Mouse (Mus musculus) Muller cell, postnatal 12 days (primary cell): ENCODE results near the gene Fgfr2.

Experiments
- DNase-seq: peaks from one replicate; pipeline ENCODE4 v3.0.0-alpha.2; 2015; ENCODE audit errors: inconsistent ontology term

The Fgfr2 gene

DNA sequence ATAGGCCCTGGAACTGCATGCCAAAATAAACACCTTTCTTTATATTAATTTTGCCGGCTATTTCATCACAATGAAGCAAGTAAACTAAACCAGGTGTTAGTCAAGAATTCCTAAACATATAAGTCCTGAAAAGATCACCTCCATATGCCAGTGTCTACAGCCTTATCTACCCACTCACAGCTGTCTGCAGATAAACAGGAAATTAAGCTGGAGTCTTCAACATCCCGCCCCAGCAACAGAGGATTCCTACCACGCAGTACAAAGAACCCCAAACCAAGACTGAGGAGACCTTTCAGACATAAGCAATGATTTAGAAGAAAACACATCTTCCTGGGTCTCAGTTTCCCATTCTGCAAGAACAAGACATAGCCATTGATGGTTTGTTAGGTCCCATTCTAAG lies 235.1 kb downstream of the Fgfr2 start:
- no peak for DNase-seq

DNA sequence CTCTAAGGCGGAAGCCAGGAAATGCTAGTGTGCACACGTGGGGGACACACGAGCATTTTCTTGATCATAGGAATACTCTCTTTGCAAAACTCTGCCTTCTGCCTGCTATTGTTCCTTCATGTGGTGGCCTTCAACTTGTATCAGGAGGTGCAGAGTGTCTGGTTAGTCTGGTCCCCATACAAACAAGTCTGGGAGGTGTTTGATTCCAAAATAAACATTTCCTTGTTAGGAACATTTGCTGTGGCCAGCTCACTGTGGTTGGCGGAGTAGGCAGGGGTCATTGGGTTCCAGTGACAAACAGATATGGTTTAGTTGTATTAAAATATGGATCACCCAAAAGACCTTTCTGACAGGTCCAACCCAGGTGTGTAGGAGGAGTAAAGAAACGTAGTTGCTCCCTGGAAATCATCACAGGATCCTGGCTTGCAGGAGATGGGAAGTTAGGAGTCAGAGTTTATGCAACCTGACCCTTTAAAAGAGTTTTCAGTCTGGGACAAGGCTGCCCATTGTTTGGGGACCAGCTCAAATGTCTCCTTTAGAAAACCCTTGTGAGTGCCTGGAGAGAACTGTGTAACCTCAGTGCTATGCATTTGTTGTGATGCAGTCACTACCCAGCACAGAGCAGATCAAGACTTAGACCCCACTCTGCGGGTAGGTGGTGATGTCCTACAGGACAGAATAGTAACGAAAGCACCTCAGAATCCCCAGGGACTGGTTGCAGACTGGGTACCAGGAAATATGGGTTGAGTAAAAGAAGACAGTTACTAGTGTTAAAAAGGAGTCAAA lies 235.9 kb downstream of the Fgfr2 start:
- DNase-seq = no peak

DNA sequence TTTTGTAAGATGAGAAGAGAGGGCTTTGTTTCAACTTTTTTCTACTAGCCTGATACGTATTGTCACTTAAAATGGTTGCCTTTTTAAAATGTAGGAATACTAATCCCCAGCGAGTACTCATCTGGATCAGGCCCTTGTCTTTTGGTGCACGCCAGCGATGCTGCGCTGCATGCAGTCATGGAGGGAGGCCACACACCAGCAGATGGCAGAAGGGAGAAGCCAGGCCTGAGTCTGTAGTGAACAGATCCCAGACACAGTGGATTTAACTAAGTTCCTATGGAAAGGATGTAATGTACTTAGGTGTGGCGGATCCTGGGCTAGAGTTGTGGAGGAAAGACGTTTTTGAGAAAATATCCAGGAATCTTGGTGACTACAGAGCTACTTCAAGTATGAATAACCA lies 239.1 kb downstream of the Fgfr2 start:
- DNase-seq = no peak

DNA sequence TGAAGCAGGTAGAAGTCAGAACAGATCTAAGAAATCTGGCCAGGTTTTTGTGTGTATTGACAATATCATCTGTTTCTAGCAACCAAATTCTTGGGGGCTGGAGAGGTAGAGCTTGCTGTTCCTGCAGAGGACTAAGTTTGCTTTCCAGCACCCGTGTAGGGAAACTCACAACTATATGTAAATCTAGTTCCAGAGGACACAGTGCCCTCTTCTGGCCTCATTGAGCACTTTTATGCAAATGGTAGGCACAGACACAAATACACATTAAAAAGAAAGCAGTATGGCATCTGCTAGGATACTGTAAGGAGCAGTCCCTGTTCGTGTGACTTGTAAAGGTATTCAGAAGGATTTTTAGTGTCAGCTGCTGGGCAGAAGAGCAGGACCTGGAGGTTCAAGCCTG lies 240.8 kb downstream of the Fgfr2 start:
- no peak for DNase-seq

DNA sequence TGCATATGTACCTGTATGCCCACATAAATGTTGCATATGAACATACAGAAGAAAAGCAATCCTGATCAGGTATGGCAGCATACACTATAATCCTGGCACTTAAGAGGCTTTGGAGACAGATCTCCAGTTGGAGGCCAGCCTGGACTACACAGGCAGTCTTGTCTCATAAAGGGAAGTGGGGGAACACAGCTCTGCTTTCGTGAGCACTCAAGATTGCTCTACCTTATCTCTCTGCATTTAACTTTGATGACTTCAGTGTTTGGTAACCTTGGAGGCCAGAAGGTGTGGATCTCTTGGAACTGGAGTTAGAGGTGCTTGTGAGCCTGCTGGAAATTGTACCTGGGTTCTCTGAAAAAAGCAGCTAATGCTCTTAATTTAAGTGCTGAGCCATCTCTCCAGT lies 242.9 kb downstream of the Fgfr2 start:
- no peak for DNase-seq

DNA sequence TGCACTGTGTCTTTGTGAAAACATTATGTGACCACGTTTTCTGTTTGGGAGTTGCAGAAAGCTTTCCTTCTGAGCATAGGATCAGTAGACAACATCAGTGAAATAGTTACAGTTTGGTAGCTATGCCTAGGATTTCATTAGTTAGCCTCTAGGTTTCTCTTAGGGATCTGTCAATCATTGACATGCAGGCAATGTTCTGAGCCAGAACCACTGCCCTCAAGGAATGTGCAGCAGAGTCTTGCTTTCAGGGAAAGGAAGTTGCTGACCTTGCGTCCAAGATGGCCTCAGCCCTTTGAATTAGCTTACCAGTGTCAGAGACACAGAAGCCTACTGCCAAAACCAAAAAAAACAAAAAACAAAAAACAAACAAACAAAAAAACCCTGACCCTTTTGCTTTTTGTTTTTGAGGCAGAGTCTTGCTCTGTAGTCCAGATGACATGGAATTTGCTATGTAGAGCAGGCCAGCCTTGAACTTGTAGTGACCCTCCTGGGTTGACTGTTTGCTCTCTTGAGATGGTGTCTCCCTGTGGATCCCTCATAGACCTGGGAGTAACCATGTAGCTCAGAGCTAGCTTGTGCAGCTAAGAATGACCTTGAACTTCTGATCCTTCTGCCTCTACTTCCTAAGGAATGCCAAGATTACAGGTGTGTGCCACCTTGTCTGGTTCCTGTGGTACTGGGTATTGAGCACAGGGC lies 247.6 kb downstream of the Fgfr2 start:
- DNase-seq = no peak

DNA sequence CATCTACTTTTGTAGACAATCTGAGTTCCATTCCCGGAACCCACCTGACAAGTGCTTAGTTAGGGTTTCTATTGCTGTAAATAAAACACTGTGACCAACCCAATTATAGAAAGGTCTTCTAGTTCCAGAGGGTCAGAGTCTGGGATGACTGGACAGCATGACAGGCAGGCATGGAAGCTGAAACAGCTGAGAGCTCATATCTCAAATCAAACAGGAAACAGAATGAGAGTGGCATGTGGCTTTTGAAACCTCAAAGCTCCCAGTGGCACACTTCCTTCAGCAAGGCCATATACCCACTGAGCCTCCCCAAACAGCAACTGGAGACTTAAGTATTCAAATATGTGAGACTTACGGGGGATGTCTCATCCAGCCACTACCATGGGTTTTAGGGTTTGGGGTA lies 250.1 kb downstream of the Fgfr2 start:
- DNase-seq = no peak

DNA sequence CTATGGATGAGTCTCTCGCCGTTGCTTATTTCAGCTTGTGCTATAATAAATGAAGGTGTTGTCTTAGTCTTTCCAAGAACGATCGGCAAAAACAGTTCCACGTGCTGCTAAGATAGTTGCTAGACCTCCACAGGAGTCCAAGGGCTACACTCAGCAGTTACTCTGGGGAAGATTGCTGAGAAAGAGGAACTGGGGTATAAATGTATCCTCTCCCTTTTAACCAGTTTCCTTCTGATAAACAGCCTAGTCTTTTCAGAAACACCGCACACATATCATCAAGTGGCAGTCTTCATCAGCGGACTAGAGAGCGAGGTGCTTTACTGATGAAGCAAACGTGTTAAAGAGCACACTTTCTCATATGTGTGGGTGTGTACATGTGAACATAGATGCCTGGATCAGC lies 256.8 kb downstream of the Fgfr2 start:
- DNase-seq = no peak

DNA sequence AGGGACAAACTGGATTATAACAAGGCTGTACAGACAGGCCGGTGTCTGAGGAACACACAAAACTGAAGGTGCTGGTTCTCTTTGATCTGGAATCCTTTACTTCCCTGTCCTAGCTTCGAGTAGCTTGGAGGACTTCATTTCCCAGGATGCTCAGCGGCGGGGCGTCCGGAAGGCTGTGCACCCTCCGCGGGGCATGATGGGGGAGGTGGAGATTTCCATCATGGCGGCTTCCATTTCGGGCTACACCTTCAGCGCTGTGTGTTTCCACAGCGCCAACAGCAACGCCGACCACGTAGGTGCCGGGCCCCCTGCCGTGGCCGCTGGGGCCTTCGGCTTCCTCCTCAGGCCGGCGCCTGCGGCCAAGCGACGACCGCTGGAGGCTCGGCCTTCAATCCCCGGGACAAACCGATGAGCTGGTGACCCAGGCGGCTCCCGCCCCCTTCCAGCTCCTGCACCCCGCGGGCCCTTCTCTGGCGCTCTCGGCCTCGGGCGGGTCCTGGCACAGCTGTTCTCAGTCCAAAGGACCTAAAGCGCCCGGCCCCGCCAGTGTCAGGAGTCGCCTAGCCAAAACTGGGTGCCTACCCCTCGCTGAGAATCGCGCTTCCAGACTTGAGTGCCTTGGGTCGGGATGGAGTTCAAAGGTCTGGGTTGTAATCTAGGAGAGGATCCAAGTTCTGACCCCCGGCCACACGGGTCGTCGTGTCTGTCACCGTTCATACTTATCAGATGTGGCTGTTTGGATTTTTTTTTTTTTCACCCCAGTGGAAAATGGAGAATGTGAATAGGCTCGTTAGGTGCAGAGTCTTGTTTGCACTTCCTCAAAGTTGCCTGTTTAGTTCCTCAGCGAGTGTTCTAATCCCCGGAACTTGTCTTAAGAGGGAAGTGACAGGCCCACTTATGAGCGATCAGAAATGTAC lies 263.9 kb downstream of the Fgfr2 start, which contains the start of gene Abraxas2:
Gene Abraxas2 (plus strand): TSS at position 184 of the 917 bp plus-strand sequence.
- peak; percentile 91 for DNase-seq

DNA sequence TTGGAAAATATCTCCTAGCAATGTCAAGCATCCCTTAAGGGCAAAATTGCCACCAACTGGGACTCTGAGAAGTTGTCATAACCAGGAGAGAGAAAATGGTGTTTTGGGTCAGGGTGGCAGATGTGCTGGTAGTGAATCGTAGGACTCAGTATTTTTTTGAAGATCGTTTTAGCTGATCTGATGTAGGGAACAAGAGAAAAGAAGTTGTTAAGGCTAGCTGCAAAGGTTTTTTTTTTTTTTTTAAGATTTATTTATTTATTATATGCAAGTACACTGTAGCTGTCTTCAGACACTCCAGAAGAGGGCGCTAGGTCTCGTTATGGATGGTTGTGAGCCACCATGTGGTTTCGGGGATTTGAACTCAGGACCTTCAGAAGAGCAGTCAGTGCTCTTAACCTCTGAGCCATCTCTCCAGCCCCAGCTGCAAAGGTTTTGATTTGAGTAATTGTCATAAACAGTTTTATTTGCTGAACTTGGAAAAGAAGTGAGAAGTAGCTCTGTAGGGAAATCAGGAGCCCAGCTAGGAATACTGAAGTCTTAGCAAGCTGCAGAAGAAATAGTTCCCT lies 265.0 kb downstream of the Fgfr2 start:
- DNase-seq = no peak

DNA sequence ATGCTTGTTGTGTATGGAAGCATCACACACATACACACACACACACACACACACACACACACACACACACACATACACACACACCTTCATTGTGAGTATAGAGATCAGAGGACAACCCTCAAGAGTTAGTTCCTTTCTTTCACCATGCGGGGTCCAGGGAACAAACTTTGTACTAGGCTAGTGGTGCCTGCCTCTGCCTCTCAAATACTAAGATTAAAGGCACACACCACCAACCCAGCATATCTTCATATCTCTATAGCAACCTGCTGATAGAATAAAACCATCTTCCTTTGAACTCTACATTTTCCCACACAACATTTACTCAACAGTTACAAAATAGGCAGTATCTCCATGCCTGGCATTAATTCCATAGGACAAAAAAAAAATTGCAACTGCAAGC lies 267.1 kb downstream of the Fgfr2 start:
- DNase-seq = no peak

DNA sequence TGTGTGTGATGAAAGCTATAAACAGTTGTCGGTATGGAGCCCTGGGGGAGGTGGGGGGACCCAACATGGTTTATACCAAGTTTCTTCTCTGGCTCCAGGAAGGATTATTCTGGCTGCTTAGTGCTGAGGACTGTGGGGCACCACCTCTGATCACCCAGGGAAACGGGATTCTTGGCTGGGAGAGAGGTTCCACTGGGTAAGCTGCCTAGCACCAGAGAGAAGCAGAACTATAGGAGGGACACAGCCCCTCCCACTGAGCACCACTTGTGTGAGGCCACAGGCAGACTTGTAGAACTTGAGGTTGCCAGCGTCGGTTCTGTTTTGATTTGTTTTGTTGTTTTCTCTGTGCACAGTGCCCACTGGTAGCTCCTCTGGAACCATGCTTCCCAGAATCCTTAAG lies 269.2 kb downstream of the Fgfr2 start:
- no peak for DNase-seq

DNA sequence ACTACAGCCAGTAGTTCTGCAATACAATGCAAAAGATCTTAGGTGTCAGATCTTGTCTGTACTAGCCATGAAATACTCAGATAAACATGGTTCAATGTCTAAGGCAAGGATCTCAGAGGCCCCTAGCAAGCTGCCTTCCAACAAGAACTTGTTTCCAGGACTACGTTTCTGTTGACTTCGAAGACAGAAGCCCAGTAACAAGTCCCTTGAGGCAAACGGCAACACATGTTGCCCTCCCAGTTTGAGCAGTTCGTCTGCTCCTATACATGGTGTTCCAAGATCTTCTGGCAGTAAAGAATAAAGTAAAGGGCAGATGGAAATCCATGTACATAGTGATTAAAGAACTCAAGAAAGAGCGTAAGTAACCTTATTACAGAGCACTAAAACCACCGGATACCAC lies 269.8 kb downstream of the Fgfr2 start:
- no peak for DNase-seq

DNA sequence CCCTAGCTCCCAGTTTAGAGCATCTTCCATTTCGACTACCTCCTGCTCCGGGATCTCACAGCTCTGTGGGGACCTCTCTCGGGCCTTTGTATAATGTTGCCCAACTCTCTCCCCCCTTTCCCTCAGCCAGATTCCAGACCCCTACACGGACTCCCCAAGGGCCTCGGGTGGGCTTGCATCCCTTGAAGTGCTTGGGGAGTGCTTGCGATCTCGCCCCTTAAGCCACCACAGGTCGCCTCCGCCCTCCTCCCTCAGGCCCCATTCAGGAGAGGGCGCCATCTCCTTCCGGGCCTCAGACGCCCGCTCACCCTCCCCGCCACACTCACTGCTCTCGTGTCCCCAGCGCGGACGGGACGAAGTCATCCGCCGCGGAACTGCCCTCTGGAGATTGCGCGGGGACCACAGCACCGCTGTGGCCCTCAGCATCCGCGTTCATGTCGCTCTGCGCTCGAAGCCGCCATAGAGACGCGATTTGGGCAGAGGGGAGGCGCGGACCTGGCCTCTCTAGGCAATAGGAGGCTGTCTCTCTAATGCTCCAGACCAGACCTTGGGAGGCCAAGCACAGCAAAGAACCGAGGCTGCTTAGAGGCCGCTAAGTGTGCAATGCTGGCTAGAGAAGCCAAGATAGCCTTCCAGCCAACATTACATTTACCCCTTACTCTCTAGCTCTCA lies 270.8 kb downstream of the Fgfr2 start, which contains the start of gene Eef1akmt2:
Gene Eef1akmt2 (minus strand): TSS at position 501 of the 672 bp plus-strand sequence.
- DNase-seq = peak; percentile 90

DNA sequence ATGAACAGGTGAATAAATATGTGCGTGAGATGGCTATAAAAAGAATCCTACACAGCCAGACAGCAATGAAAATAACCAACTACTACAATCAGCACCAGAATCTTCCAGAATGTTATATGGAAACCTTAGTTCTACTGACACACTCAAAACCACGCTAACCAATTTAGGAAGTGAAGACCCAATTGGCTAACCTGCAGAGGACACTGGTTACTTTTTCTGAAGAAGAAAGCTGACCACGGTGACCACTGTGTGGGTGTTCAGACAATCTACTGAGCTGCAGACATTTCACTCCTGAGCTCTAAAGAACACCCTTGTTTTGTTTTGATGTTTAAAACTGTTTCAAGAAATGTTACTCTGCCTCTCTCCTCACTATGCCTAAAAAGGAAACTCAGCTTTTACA lies 280.0 kb downstream of the Fgfr2 start:
- DNase-seq = peak; percentile 35

DNA sequence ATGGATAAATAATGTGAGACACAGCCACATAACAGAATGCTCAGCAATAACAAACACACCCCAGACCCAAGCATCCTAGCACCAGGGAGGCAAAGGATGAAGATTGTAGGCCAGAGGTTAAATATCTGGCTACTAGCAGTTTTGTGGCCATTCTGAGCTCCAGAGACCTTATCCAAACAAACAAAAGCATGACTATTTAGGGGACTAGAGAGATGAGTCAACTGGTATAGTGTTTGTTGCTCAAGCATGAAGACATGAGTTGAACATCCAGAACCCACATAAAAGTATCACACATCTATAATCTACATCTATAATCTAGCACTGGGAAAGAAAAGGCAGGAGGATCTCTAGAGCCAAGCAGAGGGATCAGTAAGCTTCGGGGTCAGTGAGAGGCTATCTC lies 280.7 kb downstream of the Fgfr2 start:
- DNase-seq = no peak

DNA sequence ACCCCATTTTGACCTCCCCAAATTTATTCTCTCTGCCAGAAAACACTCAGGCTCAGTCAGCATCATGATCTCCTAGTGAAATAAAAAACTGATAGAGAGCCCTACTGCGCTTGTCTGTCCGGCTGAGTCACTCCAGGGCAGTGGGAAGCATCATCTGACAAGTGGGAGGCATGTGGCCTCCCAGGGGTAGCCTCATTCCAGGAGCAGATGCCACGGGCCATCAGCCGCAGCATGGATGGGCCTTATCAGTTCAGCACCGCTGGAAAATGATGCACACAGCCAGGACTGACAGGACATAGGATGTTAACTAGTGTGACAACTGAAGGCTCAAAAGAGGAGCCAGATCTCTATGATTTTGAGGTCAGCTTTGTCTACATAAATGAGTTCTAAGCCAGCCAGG lies 281.9 kb downstream of the Fgfr2 start:
- peak; percentile 42 for DNase-seq

DNA sequence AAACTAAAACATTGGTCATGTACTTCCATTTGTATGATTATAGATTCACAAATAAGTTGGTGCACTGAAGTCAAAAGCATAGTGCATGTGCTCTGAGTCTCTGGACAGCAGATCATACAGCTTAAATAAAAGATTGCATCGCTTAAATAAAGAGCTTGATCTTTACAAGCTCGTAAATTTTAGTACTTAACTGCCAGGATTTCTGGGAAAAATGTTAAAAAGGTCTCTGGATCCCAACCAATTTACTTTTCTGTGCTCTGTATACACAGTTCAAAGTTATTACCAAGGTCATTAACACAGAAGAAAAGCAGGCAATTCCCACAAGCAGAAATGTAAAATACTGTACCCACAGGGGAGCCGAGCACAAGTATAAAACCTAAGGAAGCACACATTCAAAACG lies 292.2 kb downstream of the Fgfr2 start:
- no peak for DNase-seq

DNA sequence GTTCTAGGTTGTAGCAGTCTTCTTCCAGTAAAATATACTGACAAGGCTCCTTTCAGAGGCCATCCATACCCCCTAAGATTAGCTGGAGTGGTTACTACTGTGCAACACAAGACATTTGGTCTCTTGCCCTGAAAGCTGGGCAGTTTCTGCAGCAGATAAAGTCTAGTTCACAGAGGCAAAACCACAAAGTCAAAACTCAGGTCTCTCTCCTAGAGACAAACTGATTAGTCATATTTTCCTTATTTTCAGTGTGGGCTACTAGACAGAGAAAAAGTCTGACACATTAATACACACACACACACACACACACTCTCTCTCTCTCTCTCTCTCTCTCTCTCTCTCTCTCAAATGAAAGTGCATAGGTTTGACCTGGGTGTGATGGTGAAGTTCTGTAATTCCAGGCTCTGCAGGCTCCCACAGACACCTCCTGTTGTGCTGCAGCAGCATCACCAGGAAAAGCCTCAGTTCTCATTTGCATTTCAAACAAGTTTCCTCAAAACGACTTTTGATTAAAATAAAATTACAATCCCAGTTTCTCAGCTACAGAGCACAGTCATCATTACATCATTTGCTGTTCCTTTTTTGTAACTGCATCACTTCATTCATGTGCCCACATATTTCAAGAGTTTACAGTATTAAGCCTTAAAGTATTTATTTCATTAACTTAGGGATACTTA lies 298.7 kb downstream of the Fgfr2 start:
- DNase-seq = peak; percentile 73

DNA sequence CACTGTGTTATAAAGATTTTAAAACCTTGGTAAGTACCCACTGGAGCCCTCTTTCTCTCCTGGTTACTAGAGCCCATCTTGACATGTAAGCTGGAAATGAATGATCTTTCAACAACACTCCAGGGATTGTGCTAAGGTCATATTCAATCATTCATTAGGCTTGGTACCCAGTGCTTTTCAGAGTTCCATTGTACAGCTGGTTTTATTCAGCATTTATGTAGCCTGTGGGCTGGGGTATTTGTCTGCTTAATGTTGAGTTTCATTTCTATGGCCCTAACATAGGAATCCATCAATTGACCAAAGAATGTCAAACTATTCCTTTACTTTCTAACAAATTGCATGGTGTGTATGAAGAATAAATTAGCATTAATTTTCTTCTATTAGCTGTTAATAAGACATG lies 299.3 kb downstream of the Fgfr2 start:
- no peak for DNase-seq

DNA sequence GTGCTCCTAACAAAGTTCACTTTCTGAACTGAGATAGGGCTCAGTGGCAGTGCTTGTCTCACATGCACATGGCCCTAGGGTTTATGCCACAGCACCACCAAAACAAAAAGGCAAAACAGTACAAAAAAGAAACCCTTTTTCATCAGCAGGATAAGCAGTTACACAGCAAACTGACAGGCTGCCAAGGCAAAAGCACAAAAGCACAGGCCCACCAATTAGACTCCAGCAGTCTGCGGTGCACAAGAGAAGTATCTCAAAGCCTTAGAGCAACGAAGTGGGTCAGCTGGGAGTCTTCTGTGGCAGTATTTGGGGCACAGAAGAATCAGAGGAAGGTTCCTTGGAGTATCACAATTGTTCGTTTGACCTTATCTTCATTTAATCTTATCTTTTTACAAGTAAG lies 302.5 kb downstream of the Fgfr2 start:
- no peak for DNase-seq
